Mouse (Mus musculus) embryonic facial prominence, embryonic 12.5 days (tissue): ENCODE measurements at regions not wholly inside any gene's neighbourhood (a gene's known extent, or its start where the extent isn't known, plus 50 kb on each side); places are given as distances from the start of the nearest gene placed in this dataset. TPM values are rescaled to one million over a fixed set of nuclear protein-coding genes. Genes with fewer than 3 reads are reported as not detected.

ENCODE experiments used
- microRNA-seq: library from miRNA; unstranded; fragments of <30 nt; microRNA quantifications from one replicate; pipeline ENCODE4, GENCODE M21; 2017

Small RNA genes in the stretch of these regions (microRNA-seq; reads per million reads assigned to microRNA genes)
- gene Gm25754: not detected
